Mouse (Mus musculus) ES-E14 (cell line): ENCODE results near the gene Snx14. TPM values are rescaled to one million over a fixed set of nuclear protein-coding genes. Genes with fewer than 3 reads are reported as not detected.

Experiments used
- DNase-seq: peaks from one replicate; pipeline ENCODE4 v3.0.0-alpha.2; 2013; ENCODE audit warnings: low read depth, low spot score
- H3K27ac ChIP-seq: 2 replicates; pipeline ENCODE4 v1.5.1; 2012; ENCODE audit warnings: low read depth, mild to moderate bottlenecking, low read length, moderate library complexity, mixed read lengths; ENCODE audit not compliant: poor library complexity, insufficient read depth, severe bottlenecking
- H3K36me3 ChIP-seq: 2 replicates; pipeline ENCODE4 v1.6.1; 2012; ENCODE audit warnings: mild to moderate bottlenecking, low read length, moderate library complexity, mixed read lengths; ENCODE audit not compliant: control insufficient read depth, poor library complexity, insufficient read depth, severe bottlenecking
- H3K4me1 ChIP-seq, 2 experiments: fragments of 150-350 bp in 1 of 2; sonication (generic) in 1 of 2; 2 replicates each; pipeline ENCODE4 v1.6.1; 2012; ENCODE audit warnings: low read length in 2 of 2, mild to moderate bottlenecking in 1 of 2, mixed read lengths in 1 of 2; ENCODE audit not compliant: control insufficient read depth in 2 of 2, insufficient read depth in 2 of 2, poor library complexity in 1 of 2
- H3K4me3 ChIP-seq, 2 experiments: fragments of 150-350 bp in 1 of 2; sonication (generic) in 1 of 2; 2 replicates each; pipeline ENCODE4 v1.5.1; 2012; ENCODE audit warnings: low read length in 2 of 2, low read depth in 1 of 2, mild to moderate bottlenecking in 1 of 2, mixed read lengths in 1 of 2; ENCODE audit not compliant: insufficient read depth in 1 of 2, poor library complexity in 1 of 2, severe bottlenecking in 1 of 2
- H3K9ac ChIP-seq: 2 replicates; pipeline ENCODE4 v1.6.1; 2012; ENCODE audit warnings: low read depth, mild to moderate bottlenecking, low read length, mixed read lengths; ENCODE audit not compliant: poor library complexity, insufficient read depth, severe bottlenecking
- H3K9me3 ChIP-seq: fragments of 150-350 bp; sonication (generic); 2 replicates; pipeline ENCODE4 v1.6.1; 2012; ENCODE audit warnings: low read depth, mild to moderate bottlenecking, low read length; ENCODE audit not compliant: control insufficient read depth, insufficient read depth
- CHD2 ChIP-seq: IDR thresholded peaks from 2 replicates; pipeline ENCODE4 v1.6.1; 2014; ENCODE audit warnings: mild to moderate bottlenecking, low read depth, low read length, inconsistent platforms
- HCFC1 ChIP-seq: IDR thresholded peaks from 2 replicates; pipeline ENCODE4 v1.6.1; 2012; ENCODE audit warnings: low read length, inconsistent platforms, borderline replicate concordance; ENCODE audit not compliant: insufficient read depth
- MAFK ChIP-seq: IDR thresholded peaks from 2 replicates; pipeline ENCODE4 v1.6.1; 2014; ENCODE audit warnings: mild to moderate bottlenecking, low read depth, low read length, inconsistent platforms; ENCODE audit not compliant: insufficient read depth
- ZC3H11A ChIP-seq: IDR thresholded peaks from 2 replicates; pipeline ENCODE4 v1.6.1; 2012; ENCODE audit warnings: low read depth, mild to moderate bottlenecking, inconsistent platforms, low read length, borderline replicate concordance
- ZNF384 ChIP-seq: IDR thresholded peaks from 2 replicates; pipeline ENCODE4 v1.6.1; 2012; ENCODE audit warnings: low read depth, low read length, inconsistent platforms
- in situ Hi-C, 2 experiments: fragments of 600-800 bp; cut with MboI; formaldehyde crosslinking; loops; one replicate each; pipeline ENCODE4 v1.15.1; 2025; ENCODE audit warnings: low sequenced_read_pairs in 2 of 2, inconsistent platforms in 1 of 2; ENCODE audit not compliant: unreplicated experiment in 2 of 2
- total RNA-seq: library from RNA; depleted of rRNA; stranded (reverse); fragments of 300-350 nt; gene quantifications from 2 replicates; pipeline ENCODE4 v1.2.3, GENCODE M21; 2012

Gene Snx14
- total RNA-seq, 1 experiment: 35.2 TPM

DNA sequence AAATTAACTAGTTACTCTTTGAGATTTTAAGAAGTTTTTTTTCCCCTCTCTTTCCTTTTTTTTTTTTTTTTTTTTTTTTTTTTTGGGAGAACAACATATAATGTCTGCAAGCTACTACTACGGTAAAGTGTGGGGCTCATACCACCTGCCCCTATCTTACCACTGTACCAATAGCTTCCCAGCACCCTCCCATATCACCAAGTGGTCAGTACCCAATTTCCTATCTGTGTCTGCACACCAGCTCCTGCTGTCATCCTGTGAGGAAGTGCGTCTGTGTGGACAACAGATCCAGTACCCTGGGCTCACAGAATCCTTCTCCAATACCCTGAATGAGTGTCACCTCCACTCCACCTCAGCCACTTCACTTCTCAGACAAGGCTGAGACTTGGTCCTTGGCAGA, 79.6 kb downstream of the Snx14 start:
- no peak overlapping the region for H3K4me3 ChIP-seq
- in situ Hi-C loops: no loop called here
- no peaks in the 10 kb centered on the region for H3K9me3 ChIP-seq
- no peaks in the 10 kb centered on the region for H3K36me3 ChIP-seq
- peaks cover 1 to 5% of the 10 kb centered on the region in 2 experiments; a peak in 1 of 4 replicates for H3K4me1 ChIP-seq
- no peak for TF ChIP-seq ZC3H11A
- TF ChIP-seq MAFK: no peak
- TF ChIP-seq HCFC1: no peak
- no peak for TF ChIP-seq CHD2
- TF ChIP-seq ZNF384: no peak
- DNase-seq: no peak
- no peak overlapping the region for H3K9ac ChIP-seq
- no peak overlapping the region for H3K27ac ChIP-seq

DNA sequence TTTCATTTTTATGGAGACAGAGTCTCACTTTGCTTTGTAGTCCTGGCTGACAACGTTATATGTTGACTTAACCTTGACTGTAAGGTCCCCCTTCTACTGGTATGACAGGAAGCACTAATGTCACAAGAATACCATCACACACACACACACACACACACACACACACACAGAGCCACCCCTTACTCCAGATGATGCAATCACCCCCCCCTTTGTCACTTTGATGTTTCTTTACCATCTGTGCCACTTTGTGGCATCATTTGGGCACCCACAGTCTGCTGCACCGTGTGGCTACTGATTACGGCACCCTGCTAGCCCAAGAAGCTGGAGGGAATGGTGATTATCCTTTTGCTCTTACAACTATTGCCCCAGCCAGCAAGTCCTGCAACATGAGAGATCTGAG, 81.6 kb downstream of the Snx14 start:
- H3K4me1 ChIP-seq: 0 out of 4 replicates have a peak, but pooled peaks cover 1 to 2% of the 10 kb centered on the region in 2 experiments
- no peak overlapping the region for H3K4me3 ChIP-seq
- H3K36me3 ChIP-seq: no peaks in the 10 kb centered on the region
- H3K9me3 ChIP-seq: no peaks in the 10 kb centered on the region
- no peak for DNase-seq
- no peak overlapping the region for H3K27ac ChIP-seq
- H3K9ac ChIP-seq: no peak overlapping the region
- TF ChIP-seq CHD2: no peak
- no peak for TF ChIP-seq HCFC1
- TF ChIP-seq ZC3H11A: no peak
- TF ChIP-seq MAFK: no peak
- no peak for TF ChIP-seq ZNF384
- in situ Hi-C loops: no loop called here

DNA sequence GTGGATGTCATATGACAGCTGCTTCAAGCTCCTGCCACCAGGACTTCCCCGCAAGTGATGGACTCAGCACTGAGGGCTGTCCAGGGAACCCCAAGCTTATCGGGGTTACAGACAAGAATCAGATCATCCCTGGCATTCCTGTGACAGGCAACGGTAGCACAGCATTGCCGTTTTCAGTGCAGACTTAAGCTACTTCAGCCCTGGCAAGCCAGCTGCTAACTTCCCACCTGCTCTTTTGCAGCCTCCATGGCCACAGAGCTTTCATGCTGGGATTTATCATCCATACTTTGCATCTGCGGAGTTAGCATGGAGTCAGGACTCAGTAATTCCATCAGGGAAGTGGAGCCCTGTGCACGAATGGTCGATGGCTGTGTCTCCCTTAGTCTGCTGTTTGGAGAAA, 85.3 kb downstream of the Snx14 start:
- in situ Hi-C loops: no loop called here
- Histone ChIP-seq H3K36me3 (no peaks in the 10 kb centered on the region), H3K4me3 (no peak overlapping the region), H3K9me3 (no peaks in the 10 kb centered on the region), H3K9ac (no peak overlapping the region), H3K4me1 (no peaks in the 10 kb centered on the region), H3K27ac (no peak overlapping the region)
- DNase-seq: no peak
- no peak for TF ChIP-seq MAFK
- TF ChIP-seq ZNF384: no peak
- TF ChIP-seq HCFC1: no peak

DNA sequence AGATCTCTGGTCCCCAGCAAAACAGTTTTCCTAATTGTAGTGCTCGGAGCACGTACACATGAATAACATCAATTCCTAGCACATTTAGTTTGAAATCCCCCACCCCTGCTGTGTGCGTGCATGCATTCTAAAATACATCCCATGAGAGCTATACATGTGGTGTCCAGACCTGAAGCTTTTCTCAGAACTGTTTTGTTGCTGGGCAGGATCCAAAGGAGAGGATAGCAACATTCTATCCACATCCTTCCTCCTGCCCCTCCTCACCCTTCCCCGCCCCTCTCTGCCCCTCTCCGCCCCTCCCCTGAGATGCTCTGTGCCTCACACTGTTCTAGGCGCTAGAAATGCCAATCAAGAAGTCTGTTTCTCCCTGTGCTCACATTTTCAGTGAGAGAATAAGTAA, 86.0 kb downstream of the Snx14 start:
- no peak overlapping the region for H3K9ac ChIP-seq
- H3K4me1 ChIP-seq: no peaks in the 10 kb centered on the region
- DNase-seq: no peak
- no peak overlapping the region for H3K4me3 ChIP-seq
- no peaks in the 10 kb centered on the region for H3K36me3 ChIP-seq
- H3K9me3 ChIP-seq: no peaks in the 10 kb centered on the region
- no peak for TF ChIP-seq ZC3H11A
- TF ChIP-seq HCFC1: no peak
- in situ Hi-C loops: no loop called here
- H3K27ac ChIP-seq: no peak overlapping the region

DNA sequence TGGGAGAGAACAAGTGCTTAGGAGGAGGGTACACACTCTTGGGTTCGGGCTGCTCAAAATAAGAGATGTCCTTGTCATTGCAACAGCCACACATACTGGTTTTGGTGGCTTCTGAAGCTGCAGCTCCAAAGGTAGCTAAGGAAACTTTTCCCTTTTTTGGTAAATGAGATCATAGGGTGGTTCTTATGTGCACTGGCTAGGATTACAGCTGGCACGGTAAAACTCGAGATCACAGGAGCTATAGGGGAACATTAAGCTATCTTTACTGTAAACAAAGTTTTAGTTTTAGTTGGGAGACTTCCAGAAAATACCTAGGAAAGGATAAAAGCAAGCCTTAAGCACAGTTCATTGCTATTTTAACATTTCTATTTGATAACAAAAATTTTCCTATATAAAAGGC, 87.6 kb downstream of the Snx14 start:
- no peak for DNase-seq
- in situ Hi-C loops: no loop called here
- H3K36me3 ChIP-seq: no peaks in the 10 kb centered on the region

More for the DNA sequence above, 87.6 kb downstream of the Snx14 start:
- Histone ChIP-seq H3K27ac (no peak overlapping the region), H3K9ac (no peak overlapping the region), H3K4me1 (no peaks in the 10 kb centered on the region), H3K4me3 (no peak overlapping the region), H3K9me3 (no peaks in the 10 kb centered on the region)
- TF ChIP-seq HCFC1 (no peak), ZC3H11A (no peak), CHD2 (no peak), ZNF384 (no peak), MAFK (no peak)
